Mouse (Mus musculus) G1E (cell line): ENCODE data around the gene Bub1b. TPM values are rescaled to one million over a fixed set of nuclear protein-coding genes. Genes with fewer than 3 reads are reported as not detected.

Source experiments
- ATAC-seq: 2 replicates; pipeline ENCODE4 v1.8.0; 2016; ENCODE audit warnings: mild to moderate bottlenecking; ENCODE audit not compliant: insufficient number of reproducible peaks, poor library complexity, low FRiP score, severe bottlenecking; ENCODE audit errors: extremely low read depth
- DNase-seq: peaks from one replicate; pipeline ENCODE4 v3.0.0; 2012; ENCODE audit warnings: low spot score
- H3K27me3 ChIP-seq: 2 replicates; pipeline ENCODE4 v1.6.1; 2012; ENCODE audit warnings: mild to moderate bottlenecking, low read length, inconsistent platforms; ENCODE audit not compliant: insufficient read depth
- H3K36me3 ChIP-seq: replicated peaks from 2 replicates; pipeline ENCODE3; 2012; ENCODE audit warnings: mild to moderate bottlenecking, inconsistent platforms
- H3K4me1 ChIP-seq: 2 replicates; pipeline ENCODE4 v1.6.1; 2012; ENCODE audit warnings: low read depth, low read length, inconsistent platforms, mixed read lengths; ENCODE audit not compliant: insufficient read depth
- H3K4me3 ChIP-seq: 2 replicates; pipeline ENCODE4 v1.5.1; 2012; ENCODE audit warnings: low read depth, mild to moderate bottlenecking, inconsistent platforms, low read length, moderate library complexity, mixed read lengths
- H3K9me3 ChIP-seq: replicated peaks from 2 replicates; pipeline ENCODE4 v1.6.1; 2012; ENCODE audit warnings: inconsistent platforms
- CTCF ChIP-seq: IDR thresholded peaks from 2 replicates; pipeline ENCODE4 v1.5.1; 2012; ENCODE audit warnings: low read depth, low read length, inconsistent platforms, mixed read lengths
- GATA1 ChIP-seq: IDR thresholded peaks from 2 replicates; pipeline ENCODE4 v1.6.1; 2012; ENCODE audit warnings: borderline replicate concordance, low read length, inconsistent platforms, mixed read lengths
- GATA2 ChIP-seq: IDR thresholded peaks from 2 replicates; pipeline ENCODE4 v1.6.1; 2012; ENCODE audit warnings: low read depth, low read length, inconsistent platforms, borderline replicate concordance
- POLR2AphosphoS5 ChIP-seq: IDR thresholded peaks from 2 replicates; pipeline ENCODE4 v1.6.1; 2012; ENCODE audit warnings: low read depth, low read length, inconsistent platforms; ENCODE audit not compliant: insufficient replicate concordance
- TAL1 ChIP-seq: conservative IDR thresholded peaks from 2 replicates; pipeline ENCODE4 v1.6.1; 2012; ENCODE audit warnings: low read depth, low read length, inconsistent platforms, mixed read lengths
- polyA plus RNA-seq: library from polyadenylated mRNA; stranded (reverse); fragments of >175 nt; gene quantifications from 2 replicates; pipeline ENCODE4 v1.2.3, GENCODE M21; 2012
- total RNA-seq, 2 experiments: library from RNA; stranded (forward) in 1 of 2; stranded (reverse) in 1 of 2; fragments of 200-1000 nt in 1 of 2; fragments of >200 nt in 1 of 2; fragmentation: Nextera tagmentation in 1 of 2; gene quantifications; 2 replicates each; pipeline ENCODE4 v1.2.3; 2014 to 2017

Bub1b gene
- total and polyA plus RNA-seq, 3 experiments = 26.3 to 126 (median 69.8) TPM

DNA sequence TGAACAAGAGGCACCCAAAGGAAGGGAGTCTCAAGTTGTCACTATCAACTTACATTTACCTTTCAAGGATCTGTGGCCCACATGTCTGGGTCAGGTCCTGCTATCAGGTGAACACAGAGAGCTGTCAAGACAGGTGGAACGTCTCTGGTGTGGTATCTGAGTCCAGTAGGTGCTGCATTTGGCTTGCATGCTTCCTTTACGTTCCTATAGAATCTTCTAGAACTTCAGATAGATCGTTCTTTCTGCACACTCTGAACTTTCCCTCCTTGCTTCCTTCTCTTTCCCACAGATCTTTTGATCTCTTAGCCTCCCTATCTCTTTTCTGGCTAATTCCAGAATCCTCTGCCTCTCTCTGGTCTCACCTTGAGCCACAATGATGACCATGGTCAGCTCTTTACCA, 39.6 kb upstream of the Bub1b start:
- H3K27me3 ChIP-seq = no peaks in the 10 kb centered on the region; the same call in 1 of the 2 replicates
- ATAC-seq = no peak
- no peak for DNase-seq
- H3K4me1 ChIP-seq = no peaks in the 10 kb centered on the region
- no peaks in the 10 kb centered on the region for H3K9me3 ChIP-seq
- TF ChIP-seq TAL1 (no peak), GATA1 (no peak), POLR2AphosphoS5 (no peak), GATA2 (no peak), CTCF (no peak)
- H3K4me3 ChIP-seq = no peak overlapping the region
- H3K36me3 ChIP-seq = no peaks in the 10 kb centered on the region

DNA sequence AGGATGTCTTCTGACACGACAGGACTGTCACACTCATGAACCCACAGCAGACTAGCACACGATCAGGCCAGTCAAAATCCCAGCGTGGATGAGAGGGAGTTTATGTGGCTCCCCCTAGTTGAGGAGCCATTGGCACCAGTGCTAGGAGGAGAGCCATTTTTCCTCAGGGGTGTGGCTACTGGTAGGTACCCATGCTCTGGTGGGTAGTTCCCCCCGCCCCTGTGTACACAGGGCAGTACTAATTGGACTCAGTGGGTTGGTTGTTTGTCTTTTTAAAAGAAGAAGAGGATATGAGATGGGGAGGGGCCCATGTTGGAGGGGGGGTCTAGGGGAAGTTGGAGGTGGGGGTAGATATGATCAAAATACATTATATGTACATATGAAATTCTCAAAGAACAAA, 36.0 kb upstream of the Bub1b start:
- Histone ChIP-seq H3K4me1 (no peaks in the 10 kb centered on the region), H3K36me3 (no peaks in the 10 kb centered on the region), H3K27me3 (no peaks in the 10 kb centered on the region), H3K9me3 (no peaks in the 10 kb centered on the region), H3K4me3 (no peak overlapping the region)
- DNase-seq = no peak
- TF ChIP-seq GATA1 = no peak
- no peak for TF ChIP-seq CTCF
- TF ChIP-seq GATA2 = no peak
- TF ChIP-seq POLR2AphosphoS5 = no peak
- no peak for TF ChIP-seq TAL1
- ATAC-seq = no peak

DNA sequence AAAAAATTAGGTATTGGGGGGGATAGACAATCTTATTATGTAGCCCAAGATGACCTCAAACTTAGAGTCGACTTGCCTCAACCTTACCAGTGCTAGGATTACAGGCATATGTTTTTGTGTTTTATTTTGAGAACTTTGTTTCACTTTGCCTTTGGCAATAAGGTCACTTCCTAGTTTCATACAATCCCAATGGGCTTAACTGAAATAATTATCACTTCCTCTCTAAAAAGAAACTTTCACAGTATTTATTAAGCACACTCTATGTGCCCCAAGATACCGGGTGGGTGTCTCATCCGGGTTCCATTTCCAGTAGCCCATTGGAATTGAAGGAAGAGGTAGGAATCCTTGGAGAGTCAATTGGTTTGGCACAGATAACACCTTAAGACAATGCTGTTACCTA, 35.6 kb upstream of the Bub1b start:
- Histone ChIP-seq H3K4me3 (no peak overlapping the region), H3K9me3 (no peaks in the 10 kb centered on the region), H3K36me3 (no peaks in the 10 kb centered on the region), H3K4me1 (no peaks in the 10 kb centered on the region), H3K27me3 (no peaks in the 10 kb centered on the region)
- ATAC-seq (no peak), DNase-seq (no peak)
- TF ChIP-seq GATA1 (no peak), GATA2 (no peak), CTCF (no peak), POLR2AphosphoS5 (no peak), TAL1 (no peak)

DNA sequence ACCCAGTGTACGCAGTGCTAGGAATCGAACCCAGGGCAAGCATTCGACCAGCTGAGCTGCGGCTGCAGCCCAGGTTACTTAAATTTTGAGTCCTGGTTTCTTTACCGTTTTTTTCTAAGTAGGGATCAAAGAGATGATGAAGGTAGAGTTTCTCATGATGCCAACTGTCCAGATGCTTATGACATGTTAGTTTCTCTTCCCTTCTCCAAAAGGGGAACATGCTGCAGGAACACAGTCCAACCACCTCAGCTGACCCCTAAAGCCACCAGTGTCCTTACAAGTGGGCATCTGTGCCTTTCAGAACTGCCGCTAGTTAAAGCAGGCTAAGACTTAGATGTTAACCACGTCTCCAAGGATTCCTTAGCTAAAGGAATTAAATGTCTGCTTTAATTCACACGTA, 30.8 kb upstream of the Bub1b start:
- Histone ChIP-seq H3K27me3 (peaks cover 7% of the 10 kb centered on the region; the same call in 1 of the 2 replicates), H3K36me3 (no peaks in the 10 kb centered on the region), H3K4me3 (no peak overlapping the region), H3K9me3 (no peaks in the 10 kb centered on the region), H3K4me1 (no peaks in the 10 kb centered on the region)
- DNase-seq (no peak), ATAC-seq (no peak)
- TF ChIP-seq TAL1 (no peak), GATA2 (no peak), CTCF (no peak), GATA1 (no peak), POLR2AphosphoS5 (no peak)

DNA sequence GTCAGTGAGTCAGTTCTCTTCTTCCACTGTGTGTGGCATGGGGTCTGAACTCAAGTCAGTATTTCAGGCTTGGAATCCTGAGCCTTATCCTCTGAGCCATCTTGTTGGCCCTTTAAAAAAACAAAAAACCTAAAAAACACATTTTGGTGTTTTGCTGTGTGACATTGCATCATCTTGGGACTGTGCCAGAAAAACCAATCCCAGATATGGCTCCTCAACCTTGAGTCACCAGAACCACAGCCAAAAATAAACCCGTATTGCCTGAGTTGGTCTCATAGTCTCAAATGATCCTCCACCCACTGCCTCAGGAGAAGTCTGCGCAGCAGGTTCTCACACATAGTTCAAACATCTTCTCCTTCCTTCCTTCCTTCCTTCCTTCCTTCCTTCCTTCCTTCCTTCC, 27.1 kb upstream of the Bub1b start:
- no peak for TF ChIP-seq GATA2
- TF ChIP-seq TAL1 = no peak
- TF ChIP-seq CTCF = no peak
- TF ChIP-seq GATA1 = no peak
- TF ChIP-seq POLR2AphosphoS5 = no peak
- ATAC-seq = no peak
- no peak overlapping the region for H3K4me3 ChIP-seq
- no peak for DNase-seq
- no peaks in the 10 kb centered on the region for H3K36me3 ChIP-seq
- no peaks in the 10 kb centered on the region for H3K4me1 ChIP-seq
- H3K27me3 ChIP-seq = peaks cover 14% of the 10 kb centered on the region; the same call in 1 of the 2 replicates
- no peaks in the 10 kb centered on the region for H3K9me3 ChIP-seq

DNA sequence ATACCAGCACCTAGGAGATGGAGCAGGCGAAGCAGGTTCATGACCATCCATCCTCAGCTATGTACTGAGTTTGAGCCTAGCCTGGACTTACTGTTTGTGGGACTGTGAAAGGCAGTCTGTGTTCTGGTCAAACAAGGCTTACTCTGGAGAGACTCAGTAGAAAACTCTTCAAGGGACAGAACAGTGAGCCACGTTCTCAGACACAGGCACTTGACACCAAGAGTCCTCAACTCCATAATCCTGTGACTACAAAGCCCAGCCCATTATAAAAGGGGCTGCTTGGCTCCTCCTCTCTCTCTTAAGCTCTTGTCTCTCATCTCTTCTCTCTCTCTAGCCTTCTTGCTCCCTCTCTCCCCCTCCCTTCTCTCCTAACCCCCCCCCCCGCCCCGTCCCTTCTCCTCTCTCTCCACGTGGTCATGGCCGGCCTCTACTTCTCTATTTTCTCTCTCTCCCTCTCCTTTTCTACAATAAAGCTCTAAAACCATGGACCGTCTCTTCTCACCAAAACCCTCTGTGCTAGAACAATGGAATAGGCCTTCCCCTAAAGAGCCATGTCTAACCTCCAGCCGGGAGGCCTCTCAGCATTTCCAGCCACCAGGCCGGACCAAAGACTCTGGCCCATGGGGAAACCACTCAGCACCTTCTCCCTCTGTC, 25.7 kb upstream of the Bub1b start:
- ATAC-seq = no peak
- Histone ChIP-seq H3K27me3 (peaks cover 14% of the 10 kb centered on the region; the same call in 1 of the 2 replicates), H3K4me1 (no peaks in the 10 kb centered on the region), H3K36me3 (no peaks in the 10 kb centered on the region), H3K9me3 (no peaks in the 10 kb centered on the region), H3K4me3 (no peak overlapping the region)
- DNase-seq = no peak
- TF ChIP-seq GATA1 (no peak), CTCF (no peak), GATA2 (no peak), TAL1 (no peak), POLR2AphosphoS5 (no peak)
